Mouse (Mus musculus): ENCODE measurements around the gene Prima1.

Prima1 gene

GRCm38 (mm10) chr12:103155406-103155805 is 86.5 kb downstream of the Prima1 start:
- DNase-seq (ENCODE audit: low read depth, low spot score): no peak

GRCm38 (mm10) chr12:103154927-103155326 is 87.0 kb downstream of the Prima1 start:
- no peak for DNase-seq (ENCODE audit: low read depth, low spot score)

GRCm38 (mm10) chr12:103150247-103150646 is 91.7 kb downstream of the Prima1 start:
- no peak for DNase-seq (ENCODE audit: low read depth, low spot score)
